In the genomic region with DNA sequence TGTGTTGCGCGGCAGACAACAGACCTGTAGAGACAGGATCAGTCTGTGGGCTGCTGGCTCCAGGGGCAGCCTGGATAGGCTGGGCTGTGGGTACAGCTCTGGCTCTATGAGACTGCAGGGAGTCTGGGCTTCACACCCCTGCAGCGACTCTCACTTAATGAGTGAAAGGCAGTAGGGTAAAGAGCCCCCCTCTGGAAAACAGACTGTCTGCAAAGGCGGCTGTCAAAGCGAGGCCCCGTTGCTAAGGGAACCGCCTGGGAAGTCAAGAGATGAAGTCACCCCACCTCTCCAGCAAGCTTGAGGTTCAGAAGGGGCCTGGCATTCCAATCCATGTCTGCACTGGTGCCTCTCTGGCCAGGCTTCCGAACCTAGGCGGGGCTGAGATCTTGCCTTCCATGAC, we compare ENCODE assay signal across 9 mouse cellular contexts.
DNase-seq lines count a peak whose midpoint lies in the region; ATAC-seq lines count a peak whose summit lies in the region.
"Had no signal": no experiment of that assay in that cellular context is flagged by ENCODE, and none has a peak within 500 bp of the region (broad histone marks: within the 10 kb centered on the region; RNA-seq: fewer than 3 reads in every experiment).

No protein-coding gene starts in this region.

- 44% methylated on average over 9 of the region's 9 CpGs for WGBS in kidney, embryonic 14.5 days
- 19% methylated on average over 9 of the region's 9 CpGs for WGBS in midbrain, embryonic 16.5 days
- 30% methylated on average over 9 of the region's 9 CpGs for WGBS in liver, embryonic 12.5 days (ENCODE audit: insufficient replicate concordance)

- H3K9ac ChIP-seq in kidney, embryonic 14.5 days (ENCODE audit: low read depth, low read length): no peak overlapping the region
- H3K9ac ChIP-seq in midbrain, embryonic 16.5 days (ENCODE audit: low read depth, low read length): peak overlapping the region; percentile 31; the same call in 1 of the 2 replicates
- no peak overlapping the region for H3K9ac ChIP-seq in liver, embryonic 12.5 days

- no peaks in the 10 kb centered on the region for H3K36me3 ChIP-seq in kidney, embryonic 14.5 days (ENCODE audit: control insufficient read depth, insufficient read depth, low read length)
- H3K36me3 ChIP-seq in midbrain, embryonic 16.5 days (ENCODE audit: control insufficient read depth, insufficient read depth, low read length): no peaks in the 10 kb centered on the region
- H3K36me3 ChIP-seq in liver, embryonic 12.5 days: no peaks in the 10 kb centered on the region

- no peak for DNase-seq in kidney, postnatal 14 days
- peak; percentile 60 for DNase-seq in embryo, embryonic 11 days
- DNase-seq in layer of hippocampus, adult 18-20 months (ENCODE audit: low spot score in 2 of 2): peak; percentile 32 to 63
- no peak for DNase-seq in thymus, adult 18-20 months
- no peak for DNase-seq in thymus, postnatal 4 days
- DNase-seq: cerebellum, postnatal 14 days had no signal

- peaks cover 17% of the 10 kb centered on the region for H3K4me1 ChIP-seq in kidney, embryonic 14.5 days (ENCODE audit: control insufficient read depth, insufficient read depth, low read length)
- H3K4me1 ChIP-seq in midbrain, embryonic 16.5 days (ENCODE audit: control insufficient read depth, insufficient read depth, low read length): peaks cover 21% of the 10 kb centered on the region
- H3K4me1 ChIP-seq in liver, embryonic 12.5 days: no peaks in the 10 kb centered on the region

- no peaks in the 10 kb centered on the region for H3K9me3 ChIP-seq in kidney, embryonic 14.5 days (ENCODE audit: control insufficient read depth, low read length)
- no peaks in the 10 kb centered on the region for H3K9me3 ChIP-seq in midbrain, embryonic 16.5 days (replicated peaks; ENCODE audit: control insufficient read depth, low read length, poor library complexity, severe bottlenecking)
- no peaks in the 10 kb centered on the region for H3K9me3 ChIP-seq in liver, embryonic 12.5 days (replicated peaks)

- no peak overlapping the region for H3K4me3 ChIP-seq in kidney, embryonic 14.5 days (ENCODE audit: low read length)
- H3K4me3 ChIP-seq in midbrain, embryonic 16.5 days (ENCODE audit: low read depth, low read length): no peak overlapping the region
- H3K4me3 ChIP-seq in liver, embryonic 12.5 days: no peak overlapping the region

- no peak overlapping the region for H3K27ac ChIP-seq in kidney, embryonic 14.5 days (ENCODE audit: low read depth, low read length)
- peak overlapping the region; percentile 43 for H3K27ac ChIP-seq in midbrain, embryonic 16.5 days (ENCODE audit: low read length)
- no peak overlapping the region for H3K27ac ChIP-seq in liver, embryonic 12.5 days

- ATAC-seq in kidney, embryonic 14.5 days (ENCODE audit: low FRiP score, low TSS enrichment): peak; percentile 47; the same call in 1 of the 2 replicates
- peak; percentile 75 for ATAC-seq in midbrain, embryonic 16.5 days
- ATAC-seq in liver, embryonic 12.5 days: no peak

- no peak overlapping the region for H3K4me2 ChIP-seq in kidney, embryonic 14.5 days (replicated peaks; ENCODE audit: low read depth, low read length)
- H3K4me2 ChIP-seq in midbrain, embryonic 16.5 days (ENCODE audit: low read length): no peak overlapping the region
- no peak overlapping the region for H3K4me2 ChIP-seq in liver, embryonic 12.5 days

- H3K27me3 ChIP-seq in kidney, embryonic 14.5 days (ENCODE audit: control insufficient read depth, insufficient read depth, low read length): no peaks in the 10 kb centered on the region
- H3K27me3 ChIP-seq in midbrain, embryonic 16.5 days (ENCODE audit: control insufficient read depth, insufficient read depth, low read depth, low read length): no peaks in the 10 kb centered on the region
- H3K27me3 ChIP-seq in liver, embryonic 12.5 days (replicated peaks): peaks cover 13% of the 10 kb centered on the region

Comparison
In these comparisons a context has a peak if more than half of its experiments do, and no peak if none do; other contexts are left out.
1. DNase-seq: peak in embryo, embryonic 11 days (single experiment) and layer of hippocampus, adult 18-20 months (2 of 2); none in kidney, postnatal 14 days (single experiment), thymus, adult 18-20 months (0 of 2) and thymus, postnatal 4 days (single experiment).